Mouse (Mus musculus) spleen, adult 2 months (tissue): ENCODE measurements around the gene Gm20388. TPM values are rescaled to one million over a fixed set of nuclear protein-coding genes. Genes with fewer than 3 reads are reported as not detected.

Source experiments
- DNase-seq, 2 experiments: peaks; one replicate each; pipeline versions ENCODE4 v3.0.0 to v3.0.0-alpha.2; 2012 to 2021; ENCODE audit warnings: low spot score in 2 of 2, low read depth in 1 of 2
- H3K27ac ChIP-seq: fragments of 200-500 bp; 2 replicates; pipeline ENCODE4 v1.5.1; 2012; ENCODE audit warnings: low read length, inconsistent platforms; ENCODE audit not compliant: insufficient read depth
- H3K27me3 ChIP-seq: fragments of 200-500 bp; 2 replicates; pipeline ENCODE4 v1.6.1; 2012; ENCODE audit warnings: mild to moderate bottlenecking, moderate library complexity, low read length, inconsistent platforms; ENCODE audit not compliant: control insufficient read depth, insufficient read depth
- H3K36me3 ChIP-seq: fragments of 200-500 bp; 2 replicates; pipeline ENCODE4 v1.6.1; 2012; ENCODE audit warnings: mild to moderate bottlenecking, low read length, inconsistent platforms; ENCODE audit not compliant: control insufficient read depth, insufficient read depth
- H3K4me1 ChIP-seq: fragments of 200-500 bp; 2 replicates; pipeline ENCODE4 v1.6.1; 2011; ENCODE audit warnings: inconsistent platforms; ENCODE audit not compliant: control insufficient read depth, insufficient read depth, insufficient read length
- H3K4me3 ChIP-seq: fragments of 200-500 bp; 2 replicates; pipeline ENCODE4 v1.5.1; 2011; ENCODE audit warnings: mild to moderate bottlenecking, inconsistent platforms; ENCODE audit not compliant: insufficient read depth, insufficient read length; ENCODE audit errors: extremely low read depth
- CTCF ChIP-seq: fragments of 200-500 bp; IDR thresholded peaks from 2 replicates; pipeline ENCODE4 v1.5.1; 2011; ENCODE audit warnings: mild to moderate bottlenecking, inconsistent platforms; ENCODE audit not compliant: insufficient read depth, insufficient read length, insufficient replicate concordance; ENCODE audit errors: extremely low read depth
- POLR2A ChIP-seq: fragments of 200-500 bp; IDR thresholded peaks from 2 replicates; pipeline ENCODE4 v1.6.1; 2011; ENCODE audit warnings: low read depth, low read length, inconsistent platforms
- WGBS: fragments of 180-500 bp; shearing (Covaris S2); methylation state at CpG from one replicate; pipeline ENCODE4 v1.1.7; 2018; 5-methylcytosine and 5-hydroxymethylcytosine counted together
- polyA plus RNA-seq: library from polyadenylated mRNA; depleted of rRNA; stranded (reverse); fragments of >200 nt; gene quantifications from 2 replicates; pipeline ENCODE4 v1.2.3, GENCODE M21; 2012

Gm20388 gene
- polyA plus RNA-seq, 1 experiment = 26.1 TPM

DNA sequence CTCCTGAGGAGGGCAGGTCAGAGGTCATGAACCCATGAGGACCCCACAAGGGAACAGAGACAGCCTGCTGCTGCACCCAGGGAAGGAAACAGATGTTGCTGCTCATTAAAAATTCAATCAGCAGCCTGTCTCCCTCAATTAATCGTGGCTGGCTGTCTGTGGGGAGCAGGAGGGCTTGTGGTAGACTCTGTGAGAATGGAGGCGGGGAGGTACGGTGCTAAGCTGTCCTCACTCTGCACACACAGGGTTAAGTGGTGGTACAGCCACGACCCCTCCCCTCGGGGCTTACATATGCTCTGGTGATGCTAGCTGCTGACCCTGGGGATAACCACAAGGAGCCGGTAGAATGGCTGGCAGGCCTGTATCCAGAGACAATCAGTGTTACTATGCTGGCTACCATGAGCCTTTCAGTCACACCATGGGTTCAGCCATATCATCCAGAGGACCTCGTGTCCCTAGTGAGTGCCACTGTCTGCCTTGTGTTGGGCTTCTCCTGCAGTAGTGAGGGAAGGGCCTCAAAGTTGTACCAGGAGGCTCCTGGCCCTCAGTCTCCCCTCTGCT, 654.6 kb downstream of the Gm20388 start:
- TF ChIP-seq POLR2A = no peak
- TF ChIP-seq CTCF = no peak
- Histone ChIP-seq H3K4me1 (peaks cover 18% of the 10 kb centered on the region; the same call in 1 of the 2 replicates), H3K27me3 (no peaks in the 10 kb centered on the region), H3K36me3 (peaks cover 38% of the 10 kb centered on the region), H3K27ac (no peak overlapping the region), H3K4me3 (no peak overlapping the region)
- 69% methylated on average over 7 of the region's 7 CpGs for WGBS
- DNase-seq = no peak

DNA sequence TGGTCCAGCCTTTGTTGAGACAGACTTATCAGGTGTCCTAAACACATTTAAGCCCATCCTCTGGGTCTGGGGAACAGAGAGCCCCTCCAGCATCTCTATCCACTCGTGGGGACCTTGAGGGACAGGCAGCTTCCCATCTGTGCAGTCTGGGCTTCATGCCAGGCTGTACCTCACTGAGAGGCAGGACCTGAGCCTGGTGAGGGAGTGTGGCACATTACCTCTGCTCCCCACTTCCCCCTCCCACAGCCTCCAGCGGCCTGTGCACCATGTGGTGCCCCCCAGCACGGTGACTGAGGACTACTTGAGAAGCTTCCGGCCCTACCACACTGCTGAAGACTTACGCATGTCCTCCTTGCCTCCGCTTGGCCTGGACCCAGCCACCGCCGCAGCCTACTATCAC, 656.0 kb downstream of the Gm20388 start:
- Histone ChIP-seq H3K27me3 (no peaks in the 10 kb centered on the region), H3K27ac (no peak overlapping the region), H3K4me1 (peaks cover 20% of the 10 kb centered on the region; the same call in 1 of the 2 replicates), H3K4me3 (no peak overlapping the region), H3K36me3 (peaks cover 49% of the 10 kb centered on the region)
- DNase-seq = no peak
- 68% methylated on average over 8 of the region's 8 CpGs for WGBS
- TF ChIP-seq CTCF = no peak
- TF ChIP-seq POLR2A = no peak

DNA sequence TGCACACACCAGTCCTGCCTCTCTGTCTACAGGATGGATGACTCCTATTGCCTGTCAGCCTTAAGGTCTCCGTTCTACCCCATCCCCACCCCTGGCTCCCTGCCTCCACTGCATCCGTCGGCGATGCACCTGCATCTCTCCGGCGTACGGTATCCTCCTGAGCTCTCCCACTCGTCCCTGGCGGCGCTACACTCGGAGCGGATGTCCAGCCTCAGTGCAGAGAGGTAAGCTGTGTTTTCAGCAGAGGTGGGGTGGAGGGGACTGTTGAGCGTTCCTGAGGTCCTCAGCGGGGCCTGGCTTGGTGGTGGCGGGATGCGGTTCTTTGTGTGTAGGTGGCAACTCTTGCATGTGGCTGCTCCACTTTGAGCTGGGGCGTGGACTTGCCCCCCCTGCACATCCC, 657.1 kb downstream of the Gm20388 start:
- no peak for DNase-seq
- 97% methylated on average over 17 of the region's 17 CpGs for WGBS
- peaks cover 27% of the 10 kb centered on the region for H3K4me1 ChIP-seq
- TF ChIP-seq CTCF (no peak), POLR2A (no peak)
- H3K27me3 ChIP-seq = no peaks in the 10 kb centered on the region
- peaks cover 57% of the 10 kb centered on the region for H3K36me3 ChIP-seq
- H3K4me3 ChIP-seq = no peak overlapping the region
- no peak overlapping the region for H3K27ac ChIP-seq

DNA sequence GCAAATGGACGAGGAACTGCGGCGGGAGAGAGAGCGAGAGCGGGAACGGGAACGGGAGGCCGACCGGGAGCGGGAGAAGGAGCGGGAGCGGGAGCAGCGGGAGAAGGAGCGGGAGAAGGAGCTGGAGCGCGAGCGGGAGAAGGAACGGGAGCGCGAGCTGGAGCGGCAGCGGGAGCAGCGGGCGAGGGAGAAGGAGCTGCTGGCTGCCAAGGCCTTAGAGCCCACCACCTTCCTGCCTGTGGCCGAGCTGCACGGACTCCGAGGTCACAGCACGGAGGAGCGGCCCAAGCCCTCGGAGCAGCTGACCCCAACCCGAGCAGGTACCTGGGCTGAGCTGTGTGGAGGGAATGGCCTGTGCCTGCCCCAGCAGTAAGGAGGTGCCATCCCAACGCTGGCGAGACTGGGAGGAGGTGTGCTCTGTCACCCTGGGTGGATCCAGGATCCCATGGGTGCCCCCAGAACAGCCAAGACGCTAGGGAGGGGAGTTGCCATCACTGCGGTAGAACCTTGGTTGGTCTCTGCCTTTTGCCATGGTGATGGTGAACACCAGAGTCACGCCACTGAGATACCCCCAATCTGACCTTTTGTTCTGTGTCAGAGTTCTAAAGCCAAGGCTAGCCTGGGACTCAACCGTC, 657.6 kb downstream of the Gm20388 start:
- TF ChIP-seq CTCF (no peak), POLR2A (no peak)
- Histone ChIP-seq H3K4me1 (peaks cover 27% of the 10 kb centered on the region), H3K27ac (no peak overlapping the region), H3K4me3 (no peak overlapping the region), H3K36me3 (peaks cover 61% of the 10 kb centered on the region), H3K27me3 (no peaks in the 10 kb centered on the region)
- DNase-seq = no peak
- WGBS = 95% methylated on average over 37 of the region's 37 CpGs

DNA sequence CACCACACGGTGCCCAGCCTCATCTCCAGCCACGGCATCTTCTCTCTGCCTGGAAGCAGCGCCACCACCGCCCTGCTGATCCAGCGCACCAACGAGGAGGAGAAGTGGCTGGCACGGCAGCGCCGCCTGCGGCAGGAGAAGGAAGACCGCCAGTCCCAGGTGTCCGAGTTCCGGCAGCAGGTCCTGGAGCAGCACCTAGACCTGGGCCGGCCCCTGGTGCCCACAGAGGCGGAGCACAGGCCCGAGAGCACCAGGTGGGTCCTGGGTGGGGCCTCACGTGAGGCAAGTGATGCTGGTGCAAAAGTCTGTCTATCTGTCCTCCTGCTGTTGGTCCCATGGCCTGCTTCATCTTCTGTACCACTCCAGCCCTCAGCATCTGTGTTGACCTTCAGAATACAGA, 658.5 kb downstream of the Gm20388 start:
- DNase-seq = no peak
- H3K27ac ChIP-seq = no peak overlapping the region
- H3K4me3 ChIP-seq = no peak overlapping the region
- H3K36me3 ChIP-seq = peaks cover 70% of the 10 kb centered on the region
- WGBS = 93% methylated on average over 17 of the region's 17 CpGs
- TF ChIP-seq CTCF (no peak), POLR2A (no peak)
- peaks cover 20% of the 10 kb centered on the region for H3K4me1 ChIP-seq
- H3K27me3 ChIP-seq = no peaks in the 10 kb centered on the region

DNA sequence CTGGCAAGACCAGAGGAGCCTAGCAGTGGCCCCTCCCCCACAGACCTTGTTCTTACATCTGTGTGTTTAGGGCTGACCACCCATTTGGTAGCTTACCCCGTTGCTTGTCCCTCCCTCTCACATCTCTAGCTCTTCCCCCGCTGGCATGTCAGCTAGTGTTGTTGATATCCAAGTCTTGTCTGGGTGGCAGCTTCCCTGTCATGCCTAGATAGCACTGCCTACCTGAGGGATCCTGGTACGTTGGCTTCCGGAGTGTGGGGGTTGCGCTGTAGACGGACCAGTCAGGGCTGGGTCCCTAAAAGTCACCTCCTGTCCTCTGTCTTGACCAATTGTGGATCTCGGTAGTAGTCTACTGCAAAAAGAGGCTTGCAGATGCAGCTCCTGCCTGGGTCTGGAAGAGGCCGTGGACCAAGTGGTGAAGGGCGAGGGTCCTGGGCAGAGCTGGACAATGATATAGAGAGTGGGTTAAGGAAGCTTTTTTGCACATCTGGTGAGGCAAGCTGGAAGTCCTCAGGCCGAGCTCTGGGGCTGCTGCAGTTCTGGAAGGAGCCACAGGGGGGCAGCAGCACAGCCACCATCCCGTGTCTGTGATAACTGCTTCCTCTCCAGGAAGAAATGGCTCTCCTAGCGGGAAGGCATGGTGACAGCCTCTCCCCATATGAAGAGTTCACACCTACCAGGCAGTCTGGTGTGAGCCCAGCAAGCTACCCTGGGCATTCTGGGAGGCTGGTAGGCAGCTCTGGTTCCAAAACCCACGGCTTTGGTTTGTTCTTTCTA, 659.5 kb downstream of the Gm20388 start:
- peaks cover 80% of the 10 kb centered on the region for H3K36me3 ChIP-seq
- no peaks in the 10 kb centered on the region for H3K27me3 ChIP-seq
- H3K27ac ChIP-seq = no peak overlapping the region
- H3K4me1 ChIP-seq = peaks cover 15% of the 10 kb centered on the region
- TF ChIP-seq CTCF = peak; percentile 94
- no peak for TF ChIP-seq POLR2A
- H3K4me3 ChIP-seq = no peak overlapping the region
- DNase-seq = peak in 1 of 2 experiments; percentile 65
- 65% methylated on average over 13 of the region's 13 CpGs for WGBS

DNA sequence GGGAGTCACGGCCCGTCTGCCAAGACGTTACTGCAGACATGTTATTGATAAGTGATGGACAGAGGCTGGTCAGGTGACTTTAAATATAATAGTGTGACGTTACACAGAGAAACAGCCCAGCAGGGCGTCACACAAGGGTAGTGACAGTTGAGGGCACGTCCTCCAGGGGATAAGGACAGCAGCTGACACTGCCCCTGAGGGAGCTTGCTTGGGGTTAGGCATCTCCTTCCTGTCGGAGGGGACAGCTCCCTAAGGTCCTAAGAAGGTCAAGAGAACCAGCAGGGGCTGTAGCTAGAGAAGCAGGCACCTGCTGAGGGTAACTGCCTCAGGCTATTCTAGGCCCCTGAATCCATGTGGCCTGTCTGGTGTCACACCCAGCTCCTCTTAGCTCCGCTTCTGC, 660.9 kb downstream of the Gm20388 start:
- WGBS = 54% methylated on average over 8 of the region's 8 CpGs
- Histone ChIP-seq H3K27me3 (no peaks in the 10 kb centered on the region), H3K27ac (peak overlapping the region; percentile 68; the same call in 1 of the 2 replicates), H3K4me1 (peaks cover 15% of the 10 kb centered on the region), H3K4me3 (no peak overlapping the region), H3K36me3 (peaks cover 87% of the 10 kb centered on the region)
- no peak for DNase-seq
- TF ChIP-seq CTCF (no peak), POLR2A (no peak)
